Mouse (Mus musculus): Measurements from ENCODE around the gene Sacs.

GRCm38 (mm10) chr14:61172548-61173158, 34.4 kb downstream of the Sacs start:
- TF ChIP-seq CTCF (conservative IDR thresholded peaks at IDR 0.05; ENCODE audit: low read length) (no peak), POU5F1 (IDR thresholded peaks at IDR 0.05; ENCODE audit: borderline replicate concordance, low read length) (no peak), NANOG (IDR thresholded peaks at IDR 0.05; ENCODE audit: borderline replicate concordance, low read length) (no peak)
